Mouse (Mus musculus): ENCODE measurements around the gene Luzp2. TPM values are rescaled to one million over a fixed set of nuclear protein-coding genes. Genes with fewer than 3 reads are reported as not detected.
A peak's percentile ranks its signal among the peaks of the same experiment; 100 is the strongest.

Luzp2 gene
- 0.60 and 0.87 TPM in 2 replicates for polyA plus RNA-seq (2016; fragmentation: Nextera tagmentation; extraction: Ambion mirVana)

- peak; percentile 59 for DNase-seq (ENCODE audit: extremely low spot score, low spot score)
- no peaks in the 10 kb centered on the region for H3K9me3 ChIP-seq
- peak within 1 kb of the TSS; percentile 62 for H3K4me3 ChIP-seq
- peak within 1 kb of the TSS; percentile 81 for H3K27ac ChIP-seq
- WGBS: under 1% methylated on average over 22 of the region's 22 CpGs
- no peaks in the 10 kb centered on the region for H3K36me3 ChIP-seq (replicated peaks)
- H3K4me1 ChIP-seq: peaks cover 16% of the 10 kb centered on the region
- H3K27me3 ChIP-seq (ENCODE audit: poor library complexity, severe bottlenecking): peaks cover 39% of the 10 kb centered on the region
Observed at GRCm38 (mm10) chr7:54835372-54835851, at the start of gene Luzp2. TSS of gene Luzp2 (plus strand) at chr7:54835498.

GRCm38 (mm10) chr7:54787456-54787855, 47.8 kb upstream of the Luzp2 start:
- Histone ChIP-seq H3K9me3 (no peaks in the 10 kb centered on the region), H3K4me3 (no peak overlapping the region), H3K4me1 (peaks cover 3% of the 10 kb centered on the region; the same call in 1 of the 2 replicates), H3K27me3 (ENCODE audit: poor library complexity, severe bottlenecking) (peaks cover 19% of the 10 kb centered on the region), H3K27ac (no peak overlapping the region), H3K36me3 (replicated peaks) (no peaks in the 10 kb centered on the region)
- DNase-seq (ENCODE audit: extremely low spot score, low spot score): no peak

DNA sequence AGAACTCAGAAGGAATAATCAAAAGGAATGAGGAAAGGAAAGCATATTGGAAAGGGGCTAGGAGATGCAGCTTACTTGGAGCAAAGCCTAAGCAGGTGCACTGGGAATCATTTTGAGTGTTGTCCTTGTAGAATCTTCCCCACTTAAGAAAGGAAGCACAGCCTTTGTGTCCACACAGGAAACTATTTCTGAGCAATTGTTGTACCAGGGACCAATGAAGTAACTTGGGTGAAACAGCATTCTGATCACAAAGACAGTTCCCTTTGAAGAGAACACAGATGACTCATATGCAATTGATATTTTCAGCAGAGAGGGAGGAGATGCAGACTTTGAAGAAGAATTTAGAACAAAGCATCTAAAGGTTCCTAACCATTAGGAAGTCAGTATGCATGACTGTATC, 16.7 kb upstream of the Luzp2 start:
- no peaks in the 10 kb centered on the region for H3K36me3 ChIP-seq (replicated peaks)
- DNase-seq (ENCODE audit: extremely low spot score, low spot score): no peak
- no peaks in the 10 kb centered on the region for H3K27me3 ChIP-seq (ENCODE audit: poor library complexity, severe bottlenecking)
- no peaks in the 10 kb centered on the region for H3K9me3 ChIP-seq
- no peak overlapping the region for H3K4me3 ChIP-seq
- H3K4me1 ChIP-seq: no peaks in the 10 kb centered on the region
- H3K27ac ChIP-seq: no peak overlapping the region

- H3K4me1 ChIP-seq: no peaks in the 10 kb centered on the region
- H3K27ac ChIP-seq: no peak overlapping the region
- WGBS: 94% methylated on average over 3 of the region's 3 CpGs
- no peak for DNase-seq (ENCODE audit: extremely low spot score, low spot score)
- no peaks in the 10 kb centered on the region for H3K36me3 ChIP-seq (replicated peaks)
- no peaks in the 10 kb centered on the region for H3K9me3 ChIP-seq
- no peak overlapping the region for H3K4me3 ChIP-seq
- H3K27me3 ChIP-seq (ENCODE audit: poor library complexity, severe bottlenecking): no peaks in the 10 kb centered on the region
Observed at GRCm38 (mm10) chr7:54828751-54829150, 6.5 kb upstream of the Luzp2 start.

DNA sequence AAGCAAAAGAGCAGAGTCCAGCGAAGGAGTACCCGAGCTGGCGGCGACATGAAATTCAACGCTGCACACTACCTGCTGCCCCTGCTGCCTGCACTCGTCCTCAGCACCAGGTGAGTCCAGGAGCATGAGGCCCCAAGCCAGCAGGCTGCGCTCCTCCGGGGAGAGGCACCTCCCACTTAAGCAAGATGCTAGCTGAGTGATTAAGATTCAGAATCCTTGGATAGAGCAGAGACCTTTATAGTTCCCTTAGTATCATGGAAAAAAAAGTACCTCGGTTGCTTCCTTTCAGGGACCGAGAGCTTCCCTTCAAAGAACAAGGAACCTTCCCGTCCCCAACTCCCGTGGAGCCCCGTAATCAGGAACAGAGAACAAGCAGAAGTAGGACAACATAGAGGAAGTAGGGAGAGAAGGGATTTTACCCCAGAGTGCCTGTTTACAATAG, 634 bp downstream of the Luzp2 start:
- Histone ChIP-seq H3K27ac (peak overlapping the region; percentile 81), H3K9me3 (no peaks in the 10 kb centered on the region), H3K4me1 (peaks cover 16% of the 10 kb centered on the region), H3K36me3 (replicated peaks) (no peaks in the 10 kb centered on the region), H3K27me3 (ENCODE audit: poor library complexity, severe bottlenecking) (peaks cover 39% of the 10 kb centered on the region), H3K4me3 (peak overlapping the region; percentile 62)
- WGBS: 2% methylated on average over 13 of the region's 13 CpGs
- DNase-seq (ENCODE audit: extremely low spot score, low spot score): peak; percentile 16

DNA sequence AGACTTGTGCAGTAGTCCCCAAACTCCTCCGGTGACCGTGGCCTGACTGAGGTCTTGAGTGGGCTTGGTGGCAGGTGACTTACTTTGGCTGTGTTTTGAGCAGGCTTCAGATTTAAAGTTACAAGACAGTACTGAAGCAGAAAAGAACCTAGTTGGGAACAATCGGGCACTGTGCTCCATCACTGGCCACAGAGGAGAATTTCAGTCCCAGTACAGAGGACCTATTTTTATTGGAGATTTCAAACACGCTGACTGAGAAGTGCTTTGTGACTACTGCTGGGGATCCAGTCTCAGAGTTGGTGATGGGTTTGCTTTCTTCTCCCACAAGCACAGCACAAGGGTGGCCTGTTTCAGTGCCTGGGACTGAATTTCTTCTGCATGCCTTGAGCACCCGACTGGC, 1.1 kb downstream of the Luzp2 start:
- Histone ChIP-seq H3K27ac (no peak overlapping the region), H3K36me3 (replicated peaks) (no peaks in the 10 kb centered on the region), H3K9me3 (no peaks in the 10 kb centered on the region), H3K27me3 (ENCODE audit: poor library complexity, severe bottlenecking) (peaks cover 39% of the 10 kb centered on the region), H3K4me3 (peak overlapping the region; percentile 62), H3K4me1 (peaks cover 16% of the 10 kb centered on the region)
- WGBS: 50% methylated on average over 5 of the region's 5 CpGs
- DNase-seq (ENCODE audit: extremely low spot score, low spot score): peak; percentile 13

- no peak for DNase-seq (ENCODE audit: extremely low spot score, low spot score)
- no peaks in the 10 kb centered on the region for H3K4me1 ChIP-seq
- no peak overlapping the region for H3K4me3 ChIP-seq
- WGBS: 91% methylated on average over 4 of the region's 4 CpGs
- peaks cover 4% of the 10 kb centered on the region for H3K27me3 ChIP-seq (ENCODE audit: poor library complexity, severe bottlenecking)
- H3K36me3 ChIP-seq (replicated peaks): no peaks in the 10 kb centered on the region
- H3K9me3 ChIP-seq: no peaks in the 10 kb centered on the region
- no peak overlapping the region for H3K27ac ChIP-seq
Observed at GRCm38 (mm10) chr7:54842807-54843335, 7.6 kb downstream of the Luzp2 start.

DNA sequence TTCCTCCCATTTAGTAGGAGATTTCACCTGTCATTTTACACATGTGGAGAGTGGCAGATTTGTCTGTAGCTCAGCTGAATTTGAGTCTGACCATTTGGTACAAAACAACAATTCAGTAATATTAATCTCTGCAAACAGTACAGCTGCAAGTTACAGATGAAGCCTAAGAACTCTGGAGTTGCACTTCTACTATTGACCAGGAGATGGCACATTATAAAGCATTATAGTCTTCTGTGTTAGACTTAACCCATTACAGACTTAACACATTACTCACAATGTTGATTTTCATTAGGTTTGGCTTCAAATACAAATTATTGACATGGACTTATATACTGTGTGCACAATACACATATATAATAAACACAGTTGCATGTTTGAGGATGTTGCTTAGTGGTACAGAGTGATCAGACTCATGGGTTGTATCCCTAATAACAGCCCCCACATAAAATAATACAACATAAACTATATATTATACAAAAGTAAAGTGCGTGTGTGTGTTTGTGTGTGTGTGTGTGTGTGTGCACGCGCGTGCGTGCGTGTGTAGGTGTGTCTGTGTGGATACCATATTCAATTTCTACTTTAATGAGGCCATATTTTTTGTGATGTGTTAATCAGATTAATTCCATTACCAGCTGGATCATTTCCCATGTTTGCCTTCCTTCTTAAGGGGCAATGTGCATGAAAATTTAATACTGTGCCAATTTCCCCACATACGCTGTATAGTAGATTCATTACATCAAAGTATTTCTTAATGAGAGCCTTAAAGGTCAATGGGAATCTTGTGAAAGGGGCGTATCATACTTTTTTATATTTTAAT, 10.8 kb downstream of the Luzp2 start:
- no peaks in the 10 kb centered on the region for H3K27me3 ChIP-seq (ENCODE audit: poor library complexity, severe bottlenecking)
- WGBS: 89% methylated on average over 8 of the region's 8 CpGs
- no peaks in the 10 kb centered on the region for H3K36me3 ChIP-seq (replicated peaks)
- no peaks in the 10 kb centered on the region for H3K9me3 ChIP-seq
- DNase-seq (ENCODE audit: extremely low spot score, low spot score): no peak
- no peak overlapping the region for H3K27ac ChIP-seq
- H3K4me1 ChIP-seq: no peaks in the 10 kb centered on the region
- no peak overlapping the region for H3K4me3 ChIP-seq

GRCm38 (mm10) chr7:54846692-54847020, 11.4 kb downstream of the Luzp2 start:
- no peak overlapping the region for H3K4me3 ChIP-seq
- DNase-seq (ENCODE audit: extremely low spot score, low spot score): no peak
- no peak overlapping the region for H3K27ac ChIP-seq
- no peaks in the 10 kb centered on the region for H3K27me3 ChIP-seq (ENCODE audit: poor library complexity, severe bottlenecking)
- no peaks in the 10 kb centered on the region for H3K4me1 ChIP-seq
- H3K9me3 ChIP-seq: no peaks in the 10 kb centered on the region
- H3K36me3 ChIP-seq (replicated peaks): no peaks in the 10 kb centered on the region
- WGBS: 98% methylated on average over 2 of the region's 2 CpGs

DNA sequence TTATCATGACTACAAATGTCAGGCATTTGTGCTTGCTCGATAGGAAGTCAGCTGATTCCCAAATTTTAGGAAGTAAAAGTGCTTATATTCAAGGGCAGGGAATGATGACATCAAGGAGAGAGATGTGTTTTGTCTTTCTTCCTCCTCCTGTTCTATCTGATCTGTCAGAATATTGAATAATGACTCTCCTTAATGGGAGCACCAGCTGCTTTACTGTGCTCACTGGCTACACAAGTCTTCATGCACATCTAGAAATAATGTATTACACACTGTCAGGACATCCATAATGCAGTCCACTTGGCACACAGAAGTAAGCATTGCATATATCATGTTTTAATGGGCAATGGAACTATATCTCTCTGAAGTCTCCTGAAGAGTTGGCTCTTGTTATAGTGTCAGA, 17.6 kb downstream of the Luzp2 start:
- no peak overlapping the region for H3K4me3 ChIP-seq
- H3K27ac ChIP-seq: no peak overlapping the region
- WGBS: 83% methylated on average over 1 of the region's 1 CpGs
- H3K36me3 ChIP-seq (replicated peaks): no peaks in the 10 kb centered on the region
- H3K4me1 ChIP-seq: no peaks in the 10 kb centered on the region
- no peak for DNase-seq (ENCODE audit: extremely low spot score, low spot score)
- H3K27me3 ChIP-seq (ENCODE audit: poor library complexity, severe bottlenecking): no peaks in the 10 kb centered on the region
- no peaks in the 10 kb centered on the region for H3K9me3 ChIP-seq

DNA sequence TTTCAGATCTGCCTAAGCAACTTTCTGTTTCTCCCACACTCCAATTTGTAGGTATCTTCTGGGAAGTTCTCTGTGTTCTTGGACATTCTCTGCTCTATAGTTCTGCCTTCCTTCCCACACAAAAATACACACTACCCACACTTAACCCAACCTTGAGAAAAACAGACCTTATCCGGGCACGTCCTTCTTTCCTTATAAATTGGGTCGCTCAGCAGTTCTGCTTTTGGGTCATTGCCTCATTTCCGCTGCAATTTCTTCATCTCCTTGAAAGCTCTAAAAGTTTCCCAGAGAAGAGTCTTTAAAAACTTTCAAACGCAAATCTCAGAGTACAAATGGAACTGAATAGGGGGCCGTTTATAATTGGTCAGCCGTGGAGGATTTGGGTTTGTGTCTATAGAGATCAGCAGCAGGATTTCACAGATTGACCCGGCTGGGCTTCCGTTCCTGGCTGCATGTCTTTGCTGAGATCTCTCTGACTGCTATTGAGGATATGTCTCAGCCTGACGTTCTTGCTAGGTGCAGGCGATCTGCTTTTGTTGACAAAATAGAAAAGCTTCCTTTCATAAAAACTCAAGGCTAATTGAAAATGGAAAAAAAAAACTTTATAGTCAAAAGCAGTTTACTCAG, 26.0 kb downstream of the Luzp2 start:
- no peaks in the 10 kb centered on the region for H3K4me1 ChIP-seq
- 53% methylated on average over 11 of the region's 11 CpGs for WGBS
- H3K9me3 ChIP-seq: no peaks in the 10 kb centered on the region
- no peak for DNase-seq (ENCODE audit: extremely low spot score, low spot score)
- H3K4me3 ChIP-seq: no peak overlapping the region
- no peaks in the 10 kb centered on the region for H3K36me3 ChIP-seq (replicated peaks)
- no peaks in the 10 kb centered on the region for H3K27me3 ChIP-seq (ENCODE audit: poor library complexity, severe bottlenecking)
- H3K27ac ChIP-seq: no peak overlapping the region

GRCm38 (mm10) chr7:54878928-54879644, 43.8 kb downstream of the Luzp2 start:
- Histone ChIP-seq H3K27ac (no peak overlapping the region), H3K4me1 (no peaks in the 10 kb centered on the region), H3K4me3 (no peak overlapping the region), H3K36me3 (replicated peaks) (no peaks in the 10 kb centered on the region), H3K27me3 (ENCODE audit: poor library complexity, severe bottlenecking) (no peaks in the 10 kb centered on the region), H3K9me3 (no peaks in the 10 kb centered on the region)
- 90% methylated on average over 4 of the region's 4 CpGs for WGBS
- DNase-seq (ENCODE audit: extremely low spot score, low spot score): no peak
